Mouse (Mus musculus) intestine, embryonic 14.5 days (tissue): Measurements from ENCODE around the gene Tiam1. TPM values are rescaled to one million over a fixed set of nuclear protein-coding genes. Genes with fewer than 3 reads are reported as not detected.

Experiments used
- ATAC-seq: fragments of 200-750 bp; cut with Nextera tagmentation; replicated peaks from 2 replicates; pipeline ENCODE4 v1.8.0; 2017; ENCODE audit warnings: low read depth, moderate number of reproducible peaks, moderate TSS enrichment, moderate library complexity; ENCODE audit not compliant: low FRiP score, low TSS enrichment
- DNase-seq: peaks from one replicate; pipeline ENCODE4 v3.0.0-alpha.2; 2018; ENCODE audit warnings: low spot score
- H3K27ac ChIP-seq: fragments of 300-500 bp; sonication (generic); 2 replicates; pipeline ENCODE4 v1.5.1; 2014; ENCODE audit warnings: low read depth, mild to moderate bottlenecking, control low read depth
- H3K27me3 ChIP-seq: fragments of 300-500 bp; sonication (generic); replicated peaks from 2 replicates; pipeline ENCODE4 v1.6.1; 2014; ENCODE audit warnings: low read length, control low read depth; ENCODE audit not compliant: control insufficient read depth, insufficient read depth
- H3K36me3 ChIP-seq: fragments of 300-500 bp; sonication (generic); 2 replicates; pipeline ENCODE4 v1.6.1; 2014; ENCODE audit warnings: low read length, control low read depth; ENCODE audit not compliant: control insufficient read depth, insufficient read depth
- H3K4me1 ChIP-seq: fragments of 300-500 bp; sonication (generic); replicated peaks from 2 replicates; pipeline ENCODE4 v1.6.1; 2014; ENCODE audit warnings: low read length, control low read depth, mixed read lengths; ENCODE audit not compliant: control insufficient read depth, insufficient read depth
- H3K4me2 ChIP-seq: fragments of 300-500 bp; sonication (generic); 2 replicates; pipeline ENCODE4 v1.6.1; 2014; ENCODE audit warnings: low read length
- H3K4me3 ChIP-seq: fragments of 300-500 bp; sonication (generic); 2 replicates; pipeline ENCODE4 v1.5.1; 2014; ENCODE audit warnings: low read depth, low read length, control low read depth, mixed read lengths
- H3K9ac ChIP-seq: fragments of 300-500 bp; sonication (generic); 2 replicates; pipeline ENCODE4 v1.6.1; 2014; ENCODE audit warnings: mild to moderate bottlenecking, low read length
- H3K9me3 ChIP-seq: fragments of 300-500 bp; sonication (generic); 2 replicates; pipeline ENCODE4 v1.6.1; 2016; ENCODE audit warnings: low read length, control low read depth; ENCODE audit not compliant: control insufficient read depth
- WGBS: fragments of 180-500 bp; shearing (Covaris S2); extraction: QIAGEN DNeasy Blood & Tissue Kit; methylation state at CpG from one replicate; pipeline ENCODE4 v1.1.7; 2014; 5-methylcytosine and 5-hydroxymethylcytosine counted together
- polyA plus RNA-seq: library from polyadenylated mRNA; unstranded; fragments of >200 nt; fragmentation: Nextera tagmentation; extraction: Ambion mirVana; gene quantifications from 2 replicates; pipeline ENCODE4 v1.2.1, GENCODE M21; 2014

The Tiam1 gene
- polyA plus RNA-seq, 1 experiment from 2014 or later: 21.4 TPM

GRCm38 (mm10) chr16:89851333-89851732 lies 292.2 kb downstream of the Tiam1 start:
- ATAC-seq (no peak), DNase-seq (no peak)
- no peaks in the 10 kb centered on the region for H3K27me3 ChIP-seq
- 72% methylated on average over 9 of the region's 9 CpGs for WGBS
- H3K36me3 ChIP-seq: no peaks in the 10 kb centered on the region
- H3K4me3 ChIP-seq: no peak overlapping the region
- H3K9me3 ChIP-seq: no peaks in the 10 kb centered on the region
- no peak overlapping the region for H3K27ac ChIP-seq
- peaks cover 7% of the 10 kb centered on the region for H3K4me1 ChIP-seq
- no peak overlapping the region for H3K4me2 ChIP-seq
- H3K9ac ChIP-seq: no peak overlapping the region

DNA sequence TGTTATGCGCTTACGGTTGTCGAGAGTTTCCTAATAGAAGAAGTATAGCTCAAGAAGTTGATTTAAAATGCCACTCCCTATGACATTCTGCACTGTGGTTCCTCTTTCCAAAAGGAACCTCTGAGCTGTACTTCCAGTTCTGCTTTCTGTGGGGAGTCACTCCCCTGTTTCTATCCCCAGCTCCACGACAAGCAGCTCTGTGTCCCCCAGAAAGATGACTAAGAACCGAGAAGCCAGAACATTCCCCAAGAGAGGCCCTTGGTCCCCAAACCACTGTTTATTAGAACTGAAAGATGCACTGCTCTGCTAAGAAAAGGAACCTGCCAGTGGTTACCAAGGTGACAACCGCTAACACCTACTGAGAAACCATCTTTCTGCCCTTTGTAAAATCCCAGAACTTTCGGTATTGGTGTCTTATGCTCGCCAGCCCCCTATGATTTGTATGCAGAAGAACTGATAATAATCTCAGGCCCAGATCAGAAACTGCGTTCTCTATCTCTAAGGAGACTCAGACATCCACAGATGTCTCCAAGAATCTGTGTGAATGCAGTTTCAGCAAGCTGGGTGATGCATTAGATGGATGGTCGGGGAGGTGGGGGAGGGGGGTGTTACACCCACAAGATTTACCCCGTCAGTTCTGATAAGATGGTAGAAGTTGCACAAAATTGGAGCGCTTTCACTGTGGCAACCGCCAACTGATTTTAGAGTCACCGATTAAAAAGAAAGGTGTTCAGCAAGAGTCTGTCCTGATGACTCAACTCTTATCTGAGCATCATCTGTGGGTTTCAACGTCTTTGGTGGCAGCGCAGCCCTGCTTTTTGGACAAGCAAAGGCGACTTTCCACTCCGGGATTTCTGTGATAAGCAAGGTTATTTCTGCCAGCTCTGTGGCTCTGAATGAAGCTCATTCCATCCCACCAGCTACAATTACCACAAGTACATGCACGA lies 294.6 kb downstream of the Tiam1 start:
- H3K27me3 ChIP-seq: no peaks in the 10 kb centered on the region
- H3K9ac ChIP-seq: no peak overlapping the region
- ATAC-seq (no peak), DNase-seq (no peak)
- no peaks in the 10 kb centered on the region for H3K36me3 ChIP-seq
- H3K9me3 ChIP-seq: no peaks in the 10 kb centered on the region
- 81% methylated on average over 19 of the region's 19 CpGs for WGBS
- no peak overlapping the region for H3K27ac ChIP-seq
- no peak overlapping the region for H3K4me2 ChIP-seq
- H3K4me3 ChIP-seq: no peak overlapping the region
- peaks cover 7% of the 10 kb centered on the region for H3K4me1 ChIP-seq

DNA sequence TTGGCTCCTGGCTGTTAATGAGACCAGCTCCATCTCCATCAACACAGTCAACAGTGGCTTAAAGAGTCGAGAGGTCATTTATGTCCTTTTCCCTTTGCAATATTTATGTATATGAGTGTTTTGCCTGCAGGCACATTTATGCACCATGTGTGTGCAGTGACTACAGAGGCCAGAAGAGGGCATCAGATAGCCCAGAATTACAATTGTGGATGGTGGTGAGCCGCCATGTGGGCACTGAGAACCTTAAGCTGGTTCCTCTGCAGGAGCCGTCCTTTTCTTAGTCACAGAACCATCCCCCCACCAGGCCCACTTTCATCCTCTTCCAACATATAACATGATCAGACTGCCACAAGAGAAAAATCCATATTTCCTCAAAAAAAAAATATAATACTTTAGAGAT lies 295.4 kb downstream of the Tiam1 start:
- H3K9me3 ChIP-seq: no peaks in the 10 kb centered on the region
- no peak for DNase-seq
- ATAC-seq: no peak
- H3K4me2 ChIP-seq: no peak overlapping the region
- WGBS: 91% methylated on average over 3 of the region's 3 CpGs
- H3K4me1 ChIP-seq: peaks cover 7% of the 10 kb centered on the region
- no peak overlapping the region for H3K4me3 ChIP-seq
- no peak overlapping the region for H3K9ac ChIP-seq
- H3K27me3 ChIP-seq: no peaks in the 10 kb centered on the region
- H3K36me3 ChIP-seq: no peaks in the 10 kb centered on the region
- H3K27ac ChIP-seq: no peak overlapping the region

- Histone ChIP-seq H3K4me3 (no peak overlapping the region), H3K36me3 (no peaks in the 10 kb centered on the region), H3K27ac (no peak overlapping the region), H3K9me3 (no peaks in the 10 kb centered on the region), H3K9ac (no peak overlapping the region), H3K27me3 (no peaks in the 10 kb centered on the region), H3K4me2 (no peak overlapping the region), H3K4me1 (peaks cover 4% of the 10 kb centered on the region; the same call in 1 of the 2 replicates)
- ATAC-seq (no peak), DNase-seq (no peak)
- WGBS: 88% methylated on average over 8 of the region's 8 CpGs
Measured at GRCm38 (mm10) chr16:89845461-89845860, 298.1 kb downstream of the Tiam1 start.

DNA sequence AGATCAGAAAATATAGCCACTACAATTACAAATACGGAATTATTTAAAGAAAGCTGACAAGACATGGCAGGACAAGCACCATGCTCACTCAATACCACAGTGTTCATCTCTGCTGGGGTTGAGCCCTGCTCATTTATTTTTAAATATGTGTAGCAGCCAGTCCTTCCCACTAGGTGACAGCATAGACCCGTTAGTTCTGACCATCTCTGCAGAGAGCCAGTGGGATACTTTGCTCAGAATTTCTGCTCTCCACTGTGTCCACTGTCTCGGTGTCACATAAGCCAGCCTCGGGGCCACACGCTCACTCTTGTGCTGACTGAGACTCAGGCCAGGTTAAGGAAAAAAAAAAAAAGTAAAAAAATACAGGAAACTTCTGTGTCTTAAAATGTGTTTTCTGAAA lies 299.0 kb downstream of the Tiam1 start:
- ATAC-seq (peak; percentile 66), DNase-seq (peak; percentile 69)
- Histone ChIP-seq H3K9me3 (no peaks in the 10 kb centered on the region), H3K9ac (no peak overlapping the region), H3K27me3 (no peaks in the 10 kb centered on the region), H3K27ac (no peak overlapping the region), H3K4me1 (0 out of 2 replicates have a peak, but pooled peaks cover 4% of the 10 kb centered on the region), H3K36me3 (no peaks in the 10 kb centered on the region), H3K4me3 (no peak overlapping the region), H3K4me2 (no peak overlapping the region)
- 47% methylated on average over 5 of the region's 5 CpGs for WGBS

DNA sequence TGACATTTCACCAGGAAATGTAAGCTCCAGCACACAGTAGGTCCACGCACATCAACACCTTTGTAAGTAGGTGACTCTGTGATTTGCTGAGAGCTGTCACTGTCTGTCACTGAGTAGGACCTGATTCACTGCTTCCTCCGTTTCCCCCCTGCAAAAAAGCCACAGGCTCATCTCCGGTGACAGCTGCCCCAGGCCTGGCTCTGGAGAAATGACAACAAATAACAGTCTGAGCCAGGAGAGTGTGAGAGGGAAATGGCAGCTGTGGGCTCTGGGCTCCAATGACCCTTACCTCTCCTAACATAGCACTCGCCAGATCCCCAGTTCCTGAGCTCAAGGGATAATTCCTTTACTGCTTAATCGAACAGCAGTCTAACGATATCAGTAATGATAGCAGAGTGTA lies 301.7 kb downstream of the Tiam1 start:
- no peak overlapping the region for H3K27ac ChIP-seq
- no peak for ATAC-seq
- WGBS: 56% methylated on average over 6 of the region's 6 CpGs

GRCm38 (mm10) chr16:89840361-89840760 lies 303.2 kb downstream of the Tiam1 start:
- H3K9ac ChIP-seq: no peak overlapping the region
- DNase-seq (no peak), ATAC-seq (no peak)
- H3K4me2 ChIP-seq: no peak overlapping the region
- H3K4me1 ChIP-seq: 0 out of 2 replicates have a peak, but pooled peaks cover 4% of the 10 kb centered on the region
- WGBS: 91% methylated on average over 6 of the region's 6 CpGs
- no peak overlapping the region for H3K4me3 ChIP-seq
- no peak overlapping the region for H3K27ac ChIP-seq
- no peaks in the 10 kb centered on the region for H3K36me3 ChIP-seq
- H3K9me3 ChIP-seq: no peaks in the 10 kb centered on the region
- H3K27me3 ChIP-seq: no peaks in the 10 kb centered on the region

More for the DNA sequence above, 301.7 kb downstream of the Tiam1 start:
- no peaks in the 10 kb centered on the region for H3K9me3 ChIP-seq
- H3K36me3 ChIP-seq: no peaks in the 10 kb centered on the region
- no peaks in the 10 kb centered on the region for H3K27me3 ChIP-seq
- no peak for DNase-seq
- H3K9ac ChIP-seq: no peak overlapping the region
- H3K4me1 ChIP-seq: 0 out of 2 replicates have a peak, but pooled peaks cover 4% of the 10 kb centered on the region
- H3K4me2 ChIP-seq: no peak overlapping the region
- H3K4me3 ChIP-seq: no peak overlapping the region

DNA sequence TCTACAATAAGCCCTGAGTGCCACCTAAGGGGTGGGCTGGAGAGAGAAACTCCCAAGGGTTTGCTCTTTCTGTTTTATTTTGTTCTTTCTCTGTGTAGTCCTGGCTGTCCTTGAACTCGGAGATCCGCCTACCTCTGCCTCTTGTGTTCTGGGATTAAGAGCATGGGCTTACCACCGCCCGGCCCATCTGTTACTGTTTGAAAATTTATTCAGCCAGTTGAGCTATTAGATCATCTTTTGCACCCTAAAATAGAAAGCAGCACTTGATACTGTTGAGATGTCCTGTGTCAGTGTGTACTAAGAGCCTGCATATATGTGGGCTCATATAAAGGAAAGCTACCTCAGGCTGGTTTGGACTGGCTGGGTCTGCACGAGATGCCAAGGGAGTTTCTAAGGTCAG lies 303.7 kb downstream of the Tiam1 start:
- Histone ChIP-seq H3K9ac (no peak overlapping the region), H3K9me3 (no peaks in the 10 kb centered on the region), H3K4me1 (0 out of 2 replicates have a peak, but pooled peaks cover 4% of the 10 kb centered on the region), H3K27ac (no peak overlapping the region), H3K36me3 (no peaks in the 10 kb centered on the region), H3K4me2 (no peak overlapping the region), H3K27me3 (no peaks in the 10 kb centered on the region), H3K4me3 (no peak overlapping the region)
- 82% methylated on average over 5 of the region's 5 CpGs for WGBS
- DNase-seq (no peak), ATAC-seq (no peak)

DNA sequence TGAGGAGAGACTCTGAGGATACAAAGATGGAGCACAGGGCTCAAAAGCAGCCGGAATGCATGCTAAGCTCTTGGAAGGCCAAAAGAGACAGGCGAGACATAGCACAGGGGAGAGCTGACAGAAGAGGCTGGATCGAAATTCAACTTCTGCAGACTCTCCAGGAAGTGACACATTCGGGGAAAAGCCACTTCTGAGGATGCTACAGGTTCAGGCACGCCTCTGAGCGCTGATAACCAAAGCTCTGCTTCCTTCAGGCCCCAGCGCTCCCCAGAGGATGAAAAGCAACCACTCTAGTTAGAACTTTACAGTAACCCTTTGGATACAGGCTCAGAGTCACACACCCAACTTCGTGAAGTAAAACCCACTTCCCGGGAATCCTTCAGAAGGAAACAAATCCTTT lies 306.5 kb downstream of the Tiam1 start:
- no peaks in the 10 kb centered on the region for H3K27me3 ChIP-seq
- WGBS: 63% methylated on average over 9 of the region's 9 CpGs
- H3K27ac ChIP-seq: no peak overlapping the region
- no peak overlapping the region for H3K4me3 ChIP-seq
- H3K4me2 ChIP-seq: no peak overlapping the region
- DNase-seq (no peak), ATAC-seq (no peak)
- H3K9me3 ChIP-seq: no peaks in the 10 kb centered on the region
- no peak overlapping the region for H3K9ac ChIP-seq
- H3K36me3 ChIP-seq: no peaks in the 10 kb centered on the region
- 0 out of 2 replicates have a peak, but pooled peaks cover 4% of the 10 kb centered on the region for H3K4me1 ChIP-seq
